Mouse (Mus musculus) c-Kit-negative CD71-positive TER-119-positive erythroid progenitor cells, embryonic 14.5 days (primary cell): ENCODE results near the gene Gpr88.
"Not testable (repeated sequence)": the region's sequence is repeated elsewhere in the genome, so short reads cannot be mapped to it uniquely, and the experiment has no call there.

Source experiments
- DNase-seq: peaks from one replicate; pipeline ENCODE4 v3.0.0-alpha.2; 2013; ENCODE audit warnings: low read depth, low spot score

The Gpr88 gene

GRCm38 (mm10) chr3:116242685-116243084, 10.6 kb downstream of the Gpr88 start:
- no peak for DNase-seq

GRCm38 (mm10) chr3:116237527-116237926, 15.8 kb downstream of the Gpr88 start:
- DNase-seq = no peak

- no peak for DNase-seq
Observed at GRCm38 (mm10) chr3:116236856-116237255, 16.4 kb downstream of the Gpr88 start.

GRCm38 (mm10) chr3:116233515-116233914, 19.8 kb downstream of the Gpr88 start:
- DNase-seq = no peak

GRCm38 (mm10) chr3:116232763-116233162, 20.5 kb downstream of the Gpr88 start:
- no peak for DNase-seq

- no peak for DNase-seq
Observed at GRCm38 (mm10) chr3:116229336-116229735, 24.0 kb downstream of the Gpr88 start.

- DNase-seq = no peak
Observed at GRCm38 (mm10) chr3:116228360-116229245, 24.7 kb downstream of the Gpr88 start.

GRCm38 (mm10) chr3:116227383-116227782, 25.9 kb downstream of the Gpr88 start:
- DNase-seq = no peak

- DNase-seq = no peak
Observed at GRCm38 (mm10) chr3:116226915-116227314, 26.4 kb downstream of the Gpr88 start.

GRCm38 (mm10) chr3:116222511-116223243, 30.6 kb downstream of the Gpr88 start:
- DNase-seq = no peak

GRCm38 (mm10) chr3:116221686-116222010, 31.7 kb downstream of the Gpr88 start:
- no peak for DNase-seq

GRCm38 (mm10) chr3:116220980-116221685, 32.2 kb downstream of the Gpr88 start:
- no peak for DNase-seq

GRCm38 (mm10) chr3:116217398-116217797, 35.9 kb downstream of the Gpr88 start:
- not testable (repeated sequence) for DNase-seq

- DNase-seq = no peak
Observed at GRCm38 (mm10) chr3:116216261-116216660, 37.0 kb downstream of the Gpr88 start.

GRCm38 (mm10) chr3:116211639-116212038, 41.7 kb downstream of the Gpr88 start:
- DNase-seq = no peak

- no peak for DNase-seq
Observed at GRCm38 (mm10) chr3:116210720-116211121, 42.6 kb downstream of the Gpr88 start.

- no peak for DNase-seq
Observed at GRCm38 (mm10) chr3:116209214-116209613, 44.1 kb downstream of the Gpr88 start.

- DNase-seq = no peak
Observed at GRCm38 (mm10) chr3:116206306-116206834, 46.9 kb downstream of the Gpr88 start.

GRCm38 (mm10) chr3:116205346-116206219, 47.7 kb downstream of the Gpr88 start:
- no peak for DNase-seq

- no peak for DNase-seq
Observed at GRCm38 (mm10) chr3:116204643-116205042, 48.7 kb downstream of the Gpr88 start.

GRCm38 (mm10) chr3:116203942-116204341, 49.4 kb downstream of the Gpr88 start:
- no peak for DNase-seq
